Mouse (Mus musculus): ENCODE results near the gene Zfp459. TPM values are rescaled to one million over a fixed set of nuclear protein-coding genes. Genes with fewer than 3 reads are reported as not detected.

Zfp459 gene
- polyA plus RNA-seq (2012; rRNA removed) = 1.7 and 2.2 TPM in 2 replicates

GRCm38 (mm10) chr13:67421207-67421857 is at the start of gene Zfp459:
Gene Zfp459 (minus strand): TSS chr13:67421418.

DNA sequence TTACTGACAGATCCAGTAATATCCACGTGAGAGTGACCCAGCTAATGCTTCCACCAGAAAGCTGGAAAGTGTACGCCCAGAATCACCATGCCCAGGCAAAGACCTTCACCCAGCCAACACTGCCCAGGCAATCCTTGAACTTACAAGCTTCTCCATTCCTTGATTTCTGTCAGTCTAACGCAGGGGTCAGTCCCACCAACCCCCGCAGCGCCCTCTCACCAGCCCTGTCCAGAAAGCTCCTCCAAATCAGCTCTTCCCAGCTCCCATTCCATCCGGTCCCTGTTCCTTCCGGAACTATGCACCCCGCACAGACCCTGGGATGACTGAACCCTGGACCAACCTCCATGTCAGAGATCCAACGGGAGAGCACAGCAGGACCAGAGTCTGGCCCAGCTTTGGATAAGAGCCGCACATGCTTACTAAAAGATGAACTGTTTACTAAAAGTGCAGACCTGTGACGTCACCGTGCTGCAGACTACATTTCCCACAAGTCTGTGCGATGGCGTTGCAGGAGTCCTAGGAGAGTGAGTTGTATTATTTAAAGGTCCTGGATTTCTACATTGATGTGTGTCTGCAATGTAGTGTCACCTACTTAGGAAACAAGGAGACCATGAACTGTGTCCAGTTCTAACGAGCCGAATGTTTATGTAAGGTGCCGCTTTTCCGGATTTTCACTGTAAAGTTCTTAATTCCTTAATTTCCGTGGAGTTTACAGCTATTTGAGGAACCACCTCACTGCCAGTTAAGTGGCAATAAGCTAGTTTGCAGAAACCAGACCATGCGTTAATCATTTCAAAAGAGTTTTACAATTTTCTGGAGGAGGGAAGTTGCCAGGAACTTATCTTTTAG is 30.2 kb upstream of the Zfp459 start, which contains the start of gene Zfp874a:
Gene Zfp874a, minus strand, starts transcription at position 453 of the 849 bp plus-strand sequence.

DNA sequence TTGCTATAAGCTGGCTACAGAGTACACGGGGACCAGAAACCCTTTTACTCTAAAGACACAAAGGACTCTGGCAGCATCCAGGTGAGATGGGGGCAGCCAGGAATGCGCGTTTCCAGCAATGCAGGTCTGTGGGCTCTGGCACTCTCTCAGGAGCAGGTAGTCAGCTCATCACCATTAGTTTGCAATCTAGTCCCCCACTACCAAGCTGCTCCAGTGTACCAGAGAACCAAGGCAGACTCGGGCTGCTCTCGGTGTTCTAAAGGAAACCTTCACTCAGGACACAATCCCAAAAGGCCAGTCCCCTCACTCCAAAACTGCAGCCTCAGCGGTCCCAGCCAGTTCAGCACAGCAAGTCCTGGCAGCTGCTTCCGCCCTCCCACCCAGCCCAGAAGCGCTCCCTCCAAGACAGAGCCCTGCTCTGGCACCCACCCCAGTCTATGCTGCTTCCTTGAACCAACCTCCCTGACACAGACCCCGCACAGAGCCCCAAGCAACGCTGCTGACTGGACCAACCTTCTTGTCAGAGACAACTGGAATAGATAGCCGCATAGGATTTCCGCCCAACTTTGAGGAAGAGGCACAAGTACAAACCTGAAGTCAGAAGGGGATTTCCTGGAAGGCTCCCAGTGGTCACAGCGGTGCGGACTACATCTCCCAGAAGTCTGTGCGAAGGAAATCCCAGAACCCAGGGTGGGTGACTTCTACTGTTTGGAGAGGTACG is 21.9 kb downstream of the Zfp459 start, which contains the start of gene Zfp429:
Gene Zfp429, minus strand, starts transcription at position 637 of the 721 bp plus-strand sequence.

GRCm38 (mm10) chr13:67375050-67375911 is 45.9 kb downstream of the Zfp459 start, which contains the start of the genes Gm28041 and Zfp456:
Gene Gm28041 (minus strand): TSS chr13:67375733.
Gene Zfp456 (minus strand): TSS chr13:67375810.

DNA sequence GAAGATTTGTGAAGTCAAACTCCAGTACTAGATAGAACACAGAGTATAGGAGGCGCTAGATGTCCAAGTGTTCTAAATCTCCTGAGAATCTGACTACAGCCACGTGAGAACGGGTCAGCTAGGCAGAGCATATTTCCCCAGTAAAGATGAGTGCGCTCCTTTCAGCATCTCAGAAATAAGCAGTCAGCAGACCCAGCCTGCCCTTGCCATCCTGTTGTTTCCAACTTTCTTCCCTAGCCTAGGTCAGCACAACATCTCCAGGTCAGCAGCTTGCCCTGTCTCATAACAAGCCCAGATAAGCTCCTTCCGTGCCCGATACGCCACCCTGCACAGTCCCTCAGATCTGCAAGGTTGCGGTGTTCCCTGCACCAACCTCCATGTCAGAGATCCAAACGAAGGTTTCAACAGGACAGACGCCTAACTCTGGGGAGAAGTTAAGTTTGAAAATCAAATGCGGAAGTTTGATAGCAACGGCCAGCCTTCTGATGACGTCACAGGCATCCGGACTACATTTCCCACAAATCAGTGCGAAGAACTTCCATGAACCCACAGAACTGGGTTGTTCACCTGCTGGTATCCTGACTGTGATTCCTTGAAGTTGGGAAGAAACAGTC is 61.0 kb downstream of the Zfp459 start, which contains the start of the genes Gm28044 and Zfp953:
Gene Gm28044, minus strand, starts transcription at position 406 of the 614 bp plus-strand sequence.
Gene Zfp953, minus strand, starts transcription at position 475 of the 614 bp plus-strand sequence.

Other genes starting within 250 kb of the Zfp459 start
- gene Rsl1, start 248.2 kb downstream of the Zfp459 start, polyA plus RNA-seq (2012; rRNA removed) = 4.7 and 5.2 TPM in 2 replicates
- gene Zfp455, start 226.9 kb downstream of the Zfp459 start, polyA plus RNA-seq (2012; rRNA removed) = 2.0 TPM in 2 replicates
- gene Zfp458, start 143.0 kb downstream of the Zfp459 start, polyA plus RNA-seq (2012; rRNA removed) = 3.8 and 4.3 TPM in 2 replicates
- gene Zfp457, start 114.9 kb downstream of the Zfp459 start, polyA plus RNA-seq (2012; rRNA removed) = 1.9 and 2.0 TPM in 2 replicates
- 2.2 and 2.3 TPM in 2 replicates for gene Zfp595, start 88.8 kb downstream of the Zfp459 start, polyA plus RNA-seq (2012; rRNA removed)
- not detected in 2 replicates for gene Gm28044, start 60.9 kb downstream of the Zfp459 start, polyA plus RNA-seq (2012; rRNA removed)
- 0.51 and 0.56 TPM in 2 replicates for gene Zfp953, start 60.8 kb downstream of the Zfp459 start, polyA plus RNA-seq (2012; rRNA removed)
- gene Gm28041, start 45.7 kb downstream of the Zfp459 start, polyA plus RNA-seq (2012; rRNA removed) = 0.11 TPM in 1 of 2 replicates, not detected in the other
- gene Zfp456, start 45.6 kb downstream of the Zfp459 start, polyA plus RNA-seq (2012; rRNA removed) = 0.36 and 0.48 TPM in 2 replicates
- 4.5 and 4.6 TPM in 2 replicates for gene Zfp429, start 21.6 kb downstream of the Zfp459 start, polyA plus RNA-seq (2012; rRNA removed)
- gene Zfp874a, start 30.2 kb upstream of the Zfp459 start, polyA plus RNA-seq (2012; rRNA removed) = 4.6 and 5.2 TPM in 2 replicates
- 5.9 and 6.4 TPM in 2 replicates for gene Zfp874b, start 62.8 kb upstream of the Zfp459 start, polyA plus RNA-seq (2012; rRNA removed)
- 4.6 and 5.1 TPM in 2 replicates for gene Zfp58, start 79.1 kb upstream of the Zfp459 start, polyA plus RNA-seq (2012; rRNA removed)
- 0.16 TPM in 1 of 2 replicates, not detected in the other for gene Gm26965, start 104.7 kb upstream of the Zfp459 start, polyA plus RNA-seq (2012; rRNA removed)
- gene Zfp87, start 104.8 kb upstream of the Zfp459 start, polyA plus RNA-seq (2012; rRNA removed) = 23.2 and 26.7 TPM in 2 replicates
- 8.2 and 8.6 TPM in 2 replicates for gene Zfp748, start 132.4 kb upstream of the Zfp459 start, polyA plus RNA-seq (2012; rRNA removed)
- 3.9 and 4.2 TPM in 2 replicates for gene Zfp729b, start 188.3 kb upstream of the Zfp459 start, polyA plus RNA-seq (2012; rRNA removed)
- gene Gm49345, start 216.4 kb upstream of the Zfp459 start, polyA plus RNA-seq (2012; rRNA removed) = not detected in 2 replicates
- gene Zfp729a, start 216.4 kb upstream of the Zfp459 start, polyA plus RNA-seq (2012; rRNA removed) = 3.3 and 4.4 TPM in 2 replicates

All from central nervous system, embryonic 18 days (tissue).